Mouse (Mus musculus) erythroblast, embryonic 14.5 days (primary cell): ENCODE measurements around the gene Def6.
"Not testable (repeated sequence)": the region's sequence is repeated elsewhere in the genome, so short reads cannot be mapped to it uniquely, and the experiment has no call there.

Experiments
- GATA1 ChIP-seq: IDR thresholded peaks from 2 replicates; pipeline ENCODE4 v1.6.1; 2012; ENCODE audit warnings: low read length, inconsistent platforms, mixed read lengths
- TAL1 ChIP-seq: IDR thresholded peaks from 3 replicates; pipeline ENCODE4 v1.6.1; 2012; ENCODE audit warnings: low read length, inconsistent platforms, mixed read lengths

DNA sequence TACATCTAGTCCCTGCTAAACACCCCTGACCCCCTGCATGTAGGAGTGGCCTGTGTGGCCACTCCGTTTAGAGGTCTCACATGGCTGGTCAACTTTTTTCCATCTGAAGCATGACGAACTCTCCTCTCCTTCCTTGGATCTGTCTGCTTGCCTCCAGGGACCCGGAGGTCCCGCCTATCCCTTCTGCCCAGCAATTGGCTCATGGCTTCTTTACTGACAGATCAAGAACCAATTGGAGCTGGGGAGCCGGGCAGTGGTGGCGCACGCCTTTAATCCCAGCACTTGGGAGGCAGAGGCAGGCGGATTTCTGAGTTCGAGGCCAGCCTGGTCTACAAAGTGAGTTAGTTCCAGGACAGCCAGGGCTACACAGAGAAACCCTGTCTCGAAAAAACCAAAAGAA, 14.9 kb downstream of the Def6 start:
- not testable (repeated sequence) for TF ChIP-seq GATA1, TAL1
